Mouse (Mus musculus) intestine, embryonic 16.5 days (tissue): ENCODE measurements around the gene Smarce1. TPM values are rescaled to one million over a fixed set of nuclear protein-coding genes. Genes with fewer than 3 reads are reported as not detected.

Experiments used
- ATAC-seq: fragments of 200-750 bp; cut with Nextera tagmentation; 2 replicates; pipeline ENCODE4 v1.8.0; 2017; ENCODE audit warnings: moderate TSS enrichment, moderate library complexity
- H3K27ac ChIP-seq: fragments of 300-500 bp; sonication (generic); 2 replicates; pipeline ENCODE4 v1.5.1; 2014; ENCODE audit warnings: mild to moderate bottlenecking, low read length
- H3K27me3 ChIP-seq: fragments of 300-500 bp; sonication (generic); replicated peaks from 2 replicates; pipeline ENCODE4 v1.6.1; 2014; ENCODE audit warnings: low read length, control low read depth, mixed read lengths; ENCODE audit not compliant: control insufficient read depth, insufficient read depth
- H3K36me3 ChIP-seq: fragments of 300-500 bp; sonication (generic); 2 replicates; pipeline ENCODE4 v1.6.1; 2014; ENCODE audit warnings: low read length, control low read depth; ENCODE audit not compliant: control insufficient read depth, insufficient read depth
- H3K4me1 ChIP-seq: fragments of 300-500 bp; sonication (generic); 2 replicates; pipeline ENCODE4 v1.6.1; 2014; ENCODE audit warnings: low read length, control low read depth, mixed read lengths; ENCODE audit not compliant: control insufficient read depth, insufficient read depth
- H3K4me2 ChIP-seq: fragments of 300-500 bp; sonication (generic); 2 replicates; pipeline ENCODE4 v1.6.1; 2014; ENCODE audit warnings: low read depth, low read length, control low read depth
- H3K4me3 ChIP-seq: fragments of 300-500 bp; sonication (generic); 2 replicates; pipeline ENCODE4 v1.5.1; 2014; ENCODE audit warnings: mild to moderate bottlenecking, low read length
- H3K9ac ChIP-seq: fragments of 300-500 bp; sonication (generic); 2 replicates; pipeline ENCODE4 v1.6.1; 2014; ENCODE audit warnings: low read depth, low read length
- H3K9me3 ChIP-seq: fragments of 300-500 bp; sonication (generic); 2 replicates; pipeline ENCODE4 v1.6.1; 2016; ENCODE audit warnings: low read length, control low read depth; ENCODE audit not compliant: control insufficient read depth
- WGBS: fragments of 180-500 bp; shearing (Covaris S2); extraction: QIAGEN DNeasy Blood & Tissue Kit; methylation state at CpG from one replicate; pipeline ENCODE4 v1.1.7; 2014; 5-methylcytosine and 5-hydroxymethylcytosine counted together
- polyA plus RNA-seq: library from polyadenylated mRNA; unstranded; fragments of >200 nt; fragmentation: Nextera tagmentation; extraction: Ambion mirVana; gene quantifications from 2 replicates; pipeline ENCODE4 v1.2.1, GENCODE M21; 2015

Smarce1 gene
- polyA plus RNA-seq, 1 experiment from 2014 or later = 159 TPM

GRCm38 (mm10) chr11:99177925-99178198 lies 53.0 kb downstream of the Smarce1 start:
- H3K27me3 ChIP-seq = no peaks in the 10 kb centered on the region
- no peak overlapping the region for H3K27ac ChIP-seq
- H3K9me3 ChIP-seq = no peaks in the 10 kb centered on the region
- no peak overlapping the region for H3K4me2 ChIP-seq
- H3K9ac ChIP-seq = no peak overlapping the region
- H3K36me3 ChIP-seq = no peaks in the 10 kb centered on the region
- WGBS = 63% methylated on average over 2 of the region's 3 CpGs
- no peaks in the 10 kb centered on the region for H3K4me1 ChIP-seq
- H3K4me3 ChIP-seq = no peak overlapping the region
- ATAC-seq = no peak

GRCm38 (mm10) chr11:99177054-99177924 lies 53.5 kb downstream of the Smarce1 start:
- no peak overlapping the region for H3K4me2 ChIP-seq
- H3K27me3 ChIP-seq = no peaks in the 10 kb centered on the region
- no peak overlapping the region for H3K4me3 ChIP-seq
- H3K9me3 ChIP-seq = no peaks in the 10 kb centered on the region
- no peak overlapping the region for H3K27ac ChIP-seq
- H3K9ac ChIP-seq = no peak overlapping the region
- no peak for ATAC-seq
- no peaks in the 10 kb centered on the region for H3K4me1 ChIP-seq
- WGBS = 62% methylated on average over 5 of the region's 5 CpGs
- no peaks in the 10 kb centered on the region for H3K36me3 ChIP-seq

- no peak for ATAC-seq
- Histone ChIP-seq H3K27me3 (no peaks in the 10 kb centered on the region), H3K27ac (no peak overlapping the region), H3K4me1 (no peaks in the 10 kb centered on the region), H3K4me2 (no peak overlapping the region), H3K9ac (no peak overlapping the region), H3K36me3 (no peaks in the 10 kb centered on the region), H3K9me3 (no peaks in the 10 kb centered on the region), H3K4me3 (no peak overlapping the region)
- 77% methylated on average over 4 of the region's 4 CpGs for WGBS
Observed at GRCm38 (mm10) chr11:99172002-99172401, 58.8 kb downstream of the Smarce1 start.

GRCm38 (mm10) chr11:99171442-99171841 lies 59.4 kb downstream of the Smarce1 start:
- Histone ChIP-seq H3K4me3 (no peak overlapping the region), H3K4me1 (no peaks in the 10 kb centered on the region), H3K27me3 (no peaks in the 10 kb centered on the region), H3K4me2 (no peak overlapping the region), H3K27ac (no peak overlapping the region), H3K9me3 (no peaks in the 10 kb centered on the region), H3K36me3 (no peaks in the 10 kb centered on the region), H3K9ac (no peak overlapping the region)
- no peak for ATAC-seq
- 78% methylated on average over 2 of the region's 2 CpGs for WGBS

GRCm38 (mm10) chr11:99170547-99171267 lies 60.1 kb downstream of the Smarce1 start:
- no peak overlapping the region for H3K4me3 ChIP-seq
- no peak for ATAC-seq
- H3K27ac ChIP-seq = no peak overlapping the region
- H3K9me3 ChIP-seq = no peaks in the 10 kb centered on the region
- no peak overlapping the region for H3K9ac ChIP-seq
- WGBS = 68% methylated on average over 12 of the region's 12 CpGs
- H3K36me3 ChIP-seq = no peaks in the 10 kb centered on the region
- no peaks in the 10 kb centered on the region for H3K27me3 ChIP-seq
- H3K4me1 ChIP-seq = no peaks in the 10 kb centered on the region
- no peak overlapping the region for H3K4me2 ChIP-seq

GRCm38 (mm10) chr11:99170005-99170404 lies 60.8 kb downstream of the Smarce1 start:
- Histone ChIP-seq H3K4me3 (no peak overlapping the region), H3K4me1 (no peaks in the 10 kb centered on the region), H3K27me3 (no peaks in the 10 kb centered on the region), H3K9me3 (no peaks in the 10 kb centered on the region), H3K9ac (no peak overlapping the region), H3K36me3 (no peaks in the 10 kb centered on the region), H3K4me2 (no peak overlapping the region), H3K27ac (no peak overlapping the region)
- WGBS = 90% methylated on average over 6 of the region's 6 CpGs
- ATAC-seq = no peak

- ATAC-seq = no peak
- Histone ChIP-seq H3K4me3 (no peak overlapping the region), H3K4me2 (no peak overlapping the region), H3K9ac (no peak overlapping the region), H3K4me1 (no peaks in the 10 kb centered on the region), H3K9me3 (no peaks in the 10 kb centered on the region), H3K27ac (no peak overlapping the region), H3K36me3 (no peaks in the 10 kb centered on the region), H3K27me3 (no peaks in the 10 kb centered on the region)
- WGBS = 82% methylated on average over 2 of the region's 2 CpGs
Observed at GRCm38 (mm10) chr11:99169438-99169837, 61.4 kb downstream of the Smarce1 start.

GRCm38 (mm10) chr11:99168030-99168474 lies 62.8 kb downstream of the Smarce1 start:
- no peak overlapping the region for H3K27ac ChIP-seq
- 62% methylated on average over 12 of the region's 12 CpGs for WGBS
- H3K9me3 ChIP-seq = no peaks in the 10 kb centered on the region
- H3K4me2 ChIP-seq = no peak overlapping the region
- H3K4me3 ChIP-seq = no peak overlapping the region
- no peaks in the 10 kb centered on the region for H3K27me3 ChIP-seq
- no peak for ATAC-seq
- no peak overlapping the region for H3K9ac ChIP-seq
- H3K4me1 ChIP-seq = no peaks in the 10 kb centered on the region
- no peaks in the 10 kb centered on the region for H3K36me3 ChIP-seq

- Histone ChIP-seq H3K9me3 (no peaks in the 10 kb centered on the region), H3K9ac (no peak overlapping the region), H3K27ac (no peak overlapping the region), H3K4me1 (no peaks in the 10 kb centered on the region), H3K4me3 (no peak overlapping the region), H3K36me3 (no peaks in the 10 kb centered on the region), H3K4me2 (no peak overlapping the region), H3K27me3 (no peaks in the 10 kb centered on the region)
- WGBS = 89% methylated on average over 7 of the region's 7 CpGs
- ATAC-seq = no peak
Observed at GRCm38 (mm10) chr11:99167576-99167975, 63.2 kb downstream of the Smarce1 start.
